Mouse (Mus musculus): ENCODE data around the gene Zfp367. TPM values are rescaled to one million over a fixed set of nuclear protein-coding genes. Genes with fewer than 3 reads are reported as not detected.

Gene Zfp367
- polyA plus RNA-seq, 1 experiment: 10.4 TPM

GRCm38 (mm10) chr13:64107105-64107504 lies 45.9 kb downstream of the Zfp367 start:
- Histone ChIP-seq H3K4me1 (ENCODE audit: control insufficient read depth, insufficient read depth, low read length) (no peaks in the 10 kb centered on the region; the same call in 1 of the 2 replicates), H3K4me3 (replicated peaks; ENCODE audit: extremely low read depth, low read depth, low read length) (no peak overlapping the region)
- 39% methylated on average over 3 of the region's 3 CpGs for WGBS
- no peak for DNase-seq
- TF ChIP-seq CTCF (IDR thresholded peaks at IDR 0.05; ENCODE audit: insufficient read depth, low read length): no peak

GRCm38 (mm10) chr13:64105690-64106089 lies 47.3 kb downstream of the Zfp367 start:
- 70% methylated on average over 3 of the region's 3 CpGs for WGBS
- no peaks in the 10 kb centered on the region; the same call in 1 of the 2 replicates for H3K4me1 ChIP-seq (ENCODE audit: control insufficient read depth, insufficient read depth, low read length)
- TF ChIP-seq POLR2A (IDR thresholded peaks at IDR 0.05; ENCODE audit: borderline replicate concordance, extremely low read depth, low read depth, low read length): no peak
- H3K4me3 ChIP-seq (replicated peaks; ENCODE audit: extremely low read depth, low read depth, low read length): no peak overlapping the region
- no peak for DNase-seq

- WGBS: 65% methylated on average over 3 of the region's 3 CpGs
- H3K4me1 ChIP-seq (ENCODE audit: control insufficient read depth, insufficient read depth, low read length): no peaks in the 10 kb centered on the region
- no peak for TF ChIP-seq POLR2A (IDR thresholded peaks at IDR 0.05; ENCODE audit: borderline replicate concordance, extremely low read depth, low read depth, low read length)
- no peak for TF ChIP-seq CTCF (IDR thresholded peaks at IDR 0.05; ENCODE audit: insufficient read depth, low read length)
- DNase-seq: peak; percentile 21
- H3K4me3 ChIP-seq (replicated peaks; ENCODE audit: extremely low read depth, low read depth, low read length): no peak overlapping the region
These were observed 52.8 kb downstream of the Zfp367 start for GRCm38 (mm10) chr13:64100186-64100585.

- peak; percentile 43; the same call in 1 of the 2 replicates for TF ChIP-seq CTCF (IDR thresholded peaks at IDR 0.05; ENCODE audit: insufficient read depth, low read length)
- TF ChIP-seq POLR2A (IDR thresholded peaks at IDR 0.05; ENCODE audit: borderline replicate concordance, extremely low read depth, low read depth, low read length): no peak
These were observed 54.0 kb downstream of the Zfp367 start for GRCm38 (mm10) chr13:64098992-64099391.

GRCm38 (mm10) chr13:64093341-64093740 lies 59.7 kb downstream of the Zfp367 start:
- TF ChIP-seq CTCF (IDR thresholded peaks at IDR 0.05; ENCODE audit: insufficient read depth, low read length): peak; percentile 26; the same call in 1 of the 2 replicates
- TF ChIP-seq POLR2A (IDR thresholded peaks at IDR 0.05; ENCODE audit: borderline replicate concordance, extremely low read depth, low read depth, low read length): no peak
- H3K4me1 ChIP-seq (ENCODE audit: control insufficient read depth, insufficient read depth, low read length): no peaks in the 10 kb centered on the region
- H3K4me3 ChIP-seq (replicated peaks; ENCODE audit: extremely low read depth, low read depth, low read length): no peak overlapping the region
- DNase-seq: peak; percentile 63
- 2% methylated on average over 1 of the region's 1 CpGs for WGBS

More at GRCm38 (mm10) chr13:64098992-64099391, 54.0 kb downstream of the Zfp367 start:
- DNase-seq: peak; percentile 15
- 84% methylated on average over 9 of the region's 9 CpGs for WGBS
- Histone ChIP-seq H3K4me1 (ENCODE audit: control insufficient read depth, insufficient read depth, low read length) (no peaks in the 10 kb centered on the region), H3K4me3 (replicated peaks; ENCODE audit: extremely low read depth, low read depth, low read length) (no peak overlapping the region)

- H3K4me1 ChIP-seq (ENCODE audit: control insufficient read depth, insufficient read depth, low read length): no peaks in the 10 kb centered on the region
- DNase-seq: no peak
- TF ChIP-seq CTCF (IDR thresholded peaks at IDR 0.05; ENCODE audit: insufficient read depth, low read length): no peak
- no peak for TF ChIP-seq POLR2A (IDR thresholded peaks at IDR 0.05; ENCODE audit: borderline replicate concordance, extremely low read depth, low read depth, low read length)
- 58% methylated on average over 6 of the region's 6 CpGs for WGBS
- H3K4me3 ChIP-seq (replicated peaks; ENCODE audit: extremely low read depth, low read depth, low read length): no peak overlapping the region
These were observed 60.2 kb downstream of the Zfp367 start for GRCm38 (mm10) chr13:64092752-64093151.

GRCm38 (mm10) chr13:64092141-64092540 lies 60.9 kb downstream of the Zfp367 start:
- 73% methylated on average over 3 of the region's 3 CpGs for WGBS
- no peak overlapping the region for H3K4me3 ChIP-seq (replicated peaks; ENCODE audit: extremely low read depth, low read depth, low read length)
- no peak for DNase-seq

GRCm38 (mm10) chr13:64091006-64091405 lies 62.0 kb downstream of the Zfp367 start:
- H3K4me3 ChIP-seq (replicated peaks; ENCODE audit: extremely low read depth, low read depth, low read length): no peak overlapping the region
- no peaks in the 10 kb centered on the region for H3K4me1 ChIP-seq (ENCODE audit: control insufficient read depth, insufficient read depth, low read length)
- no peak for DNase-seq
- WGBS: 71% methylated on average over 7 of the region's 7 CpGs
- TF ChIP-seq CTCF (IDR thresholded peaks at IDR 0.05; ENCODE audit: insufficient read depth, low read length): no peak
- no peak for TF ChIP-seq POLR2A (IDR thresholded peaks at IDR 0.05; ENCODE audit: borderline replicate concordance, extremely low read depth, low read depth, low read length)

More at GRCm38 (mm10) chr13:64092141-64092540, 60.9 kb downstream of the Zfp367 start:
- no peaks in the 10 kb centered on the region for H3K4me1 ChIP-seq (ENCODE audit: control insufficient read depth, insufficient read depth, low read length)
- no peak for TF ChIP-seq CTCF (IDR thresholded peaks at IDR 0.05; ENCODE audit: insufficient read depth, low read length)
- TF ChIP-seq POLR2A (IDR thresholded peaks at IDR 0.05; ENCODE audit: borderline replicate concordance, extremely low read depth, low read depth, low read length): no peak

- no peak for DNase-seq
- Histone ChIP-seq H3K4me3 (replicated peaks; ENCODE audit: extremely low read depth, low read depth, low read length) (no peak overlapping the region), H3K4me1 (ENCODE audit: control insufficient read depth, insufficient read depth, low read length) (no peaks in the 10 kb centered on the region)
- no peak for TF ChIP-seq CTCF (IDR thresholded peaks at IDR 0.05; ENCODE audit: insufficient read depth, low read length)
- WGBS: 62% methylated on average over 5 of the region's 5 CpGs
These were observed 62.7 kb downstream of the Zfp367 start for GRCm38 (mm10) chr13:64090278-64090677.

GRCm38 (mm10) chr13:64089130-64089529 lies 63.9 kb downstream of the Zfp367 start, which contains the start of gene Hsd17b3:
Gene Hsd17b3 (minus strand): TSS chr13:64089230.
- Histone ChIP-seq H3K4me3 (replicated peaks; ENCODE audit: extremely low read depth, low read depth, low read length) (no peak within 1 kb of the TSS), H3K4me1 (ENCODE audit: control insufficient read depth, insufficient read depth, low read length) (no peaks in the 10 kb centered on the region)
- DNase-seq: no peak
- 72% methylated on average over 4 of the region's 4 CpGs for WGBS
- TF ChIP-seq CTCF (IDR thresholded peaks at IDR 0.05; ENCODE audit: insufficient read depth, low read length) (no peak), POLR2A (IDR thresholded peaks at IDR 0.05; ENCODE audit: borderline replicate concordance, extremely low read depth, low read depth, low read length) (no peak)
